Mouse (Mus musculus): ENCODE results near the gene Wwc2.

DNA sequence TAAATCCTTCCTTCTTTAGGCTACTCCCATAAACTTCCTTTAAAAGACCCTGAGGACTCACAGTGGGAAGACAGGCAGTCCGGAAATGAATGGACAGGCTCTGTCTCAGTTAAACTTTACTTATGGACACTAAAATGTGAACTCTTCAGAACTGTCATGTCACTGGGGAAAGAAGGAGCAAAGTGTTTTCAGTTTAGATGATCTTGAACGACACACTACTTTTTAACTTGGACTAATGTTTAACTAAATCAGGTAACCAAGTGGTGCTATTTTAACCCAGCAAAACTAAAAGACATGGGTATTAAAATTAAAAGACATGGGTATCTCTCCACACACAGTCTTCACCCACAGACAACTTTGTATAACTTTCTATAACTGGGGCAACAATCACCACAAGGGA lies 19.6 kb downstream of the Wwc2 start:
- no peak for TF ChIP-seq GATA1 (IDR thresholded peaks at IDR 0.05; ENCODE audit: borderline replicate concordance, low read length)
- TF ChIP-seq FLI1 (IDR thresholded peaks at IDR 0.05; ENCODE audit: low read length) = no peak
